Mouse (Mus musculus) gastrocnemius, adult 18-20 months (tissue): ENCODE data around the gene E130208F15Rik. TPM values are rescaled to one million over a fixed set of nuclear protein-coding genes. Genes with fewer than 3 reads are reported as not detected.

ENCODE experiments used
- DNase-seq: peaks from one replicate; pipeline ENCODE4 v3.0.0; 2021; ENCODE audit warnings: low spot score
- total RNA-seq, 2 experiments: library from RNA; stranded (reverse); gene quantifications; 2 replicates each; pipeline ENCODE4 v1.2.3; 2021

The E130208F15Rik gene
- total RNA-seq, 2 experiments from 2014 or later: 0.59 TPM

DNA sequence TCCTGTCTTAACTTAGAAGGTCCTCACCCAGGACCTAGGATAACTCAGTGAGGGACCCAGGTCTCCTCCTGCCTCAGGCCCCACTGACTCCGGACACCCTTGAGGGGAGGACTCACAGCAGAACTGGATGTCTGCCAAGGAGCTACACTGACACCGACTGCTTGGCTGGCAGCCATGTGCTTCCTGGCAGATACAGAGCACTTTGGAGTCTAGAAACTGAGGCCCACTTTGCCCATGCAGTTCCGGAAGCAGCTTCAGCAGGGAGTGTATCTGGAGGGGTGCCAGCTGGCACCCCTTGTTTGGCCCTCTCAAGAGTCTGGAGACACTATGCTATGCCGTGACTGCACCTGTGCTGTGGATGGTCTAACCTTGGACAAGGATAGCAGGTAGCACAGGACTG lies 11.9 kb downstream of the E130208F15Rik start:
- DNase-seq: peak; percentile 41

DNA sequence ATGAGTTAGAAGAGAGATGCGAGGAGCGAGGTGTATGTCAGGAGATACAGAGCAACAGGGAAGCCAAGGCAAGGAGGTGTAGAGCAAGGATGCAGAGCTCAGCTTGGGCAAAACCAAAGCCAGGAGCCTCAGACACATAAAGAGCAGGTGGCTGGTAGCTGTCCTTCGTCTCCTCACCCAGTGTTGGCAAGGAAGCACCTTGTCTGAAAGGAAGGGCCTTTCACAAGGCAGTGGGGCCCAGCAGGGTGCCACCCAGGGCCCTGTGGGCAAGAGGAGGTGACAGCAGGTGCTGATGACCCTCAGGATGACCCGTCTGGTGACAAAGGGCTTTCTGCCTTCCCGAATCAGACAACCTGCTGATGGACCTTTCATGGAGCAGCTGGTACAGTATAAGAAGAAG lies 13.0 kb downstream of the E130208F15Rik start:
- DNase-seq: no peak

DNA sequence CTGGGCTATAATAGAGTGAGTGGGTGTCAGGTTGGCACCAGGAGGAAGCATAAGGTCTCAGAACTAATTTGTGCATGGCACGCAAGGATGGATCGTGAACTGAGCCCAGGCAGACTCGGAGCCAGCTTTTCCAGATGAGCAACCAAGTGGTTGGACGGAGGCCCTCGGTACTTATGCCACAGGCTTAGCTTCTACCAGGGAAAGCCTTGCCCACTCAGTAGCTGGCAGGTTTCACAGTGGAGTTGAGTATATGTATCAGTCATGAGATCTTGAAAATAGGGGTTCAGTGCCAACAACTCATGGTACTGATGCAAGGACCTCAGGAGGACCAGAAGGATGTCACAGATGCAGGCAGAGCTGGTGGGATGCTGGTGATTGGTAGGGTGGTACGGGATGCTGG lies 14.1 kb downstream of the E130208F15Rik start:
- no peak for DNase-seq

DNA sequence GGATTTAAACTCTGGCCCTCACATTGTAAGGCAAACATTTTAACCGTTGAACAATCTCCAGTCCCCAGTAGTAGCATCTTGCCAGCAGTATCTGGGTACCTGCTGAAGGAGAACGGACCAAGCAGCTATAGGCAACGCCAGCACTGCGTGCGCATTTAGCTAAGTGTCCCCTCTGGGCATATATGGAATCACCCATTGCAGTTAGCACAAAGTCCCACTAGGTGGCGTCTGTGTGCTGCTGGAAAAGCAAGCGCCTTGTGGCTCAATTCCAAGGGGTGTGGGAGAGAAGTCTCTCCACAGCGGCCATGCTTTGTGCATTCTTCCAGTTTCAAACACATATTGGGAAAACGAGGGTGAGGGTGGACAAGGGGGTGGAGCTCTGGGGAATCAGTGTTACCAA lies 14.8 kb downstream of the E130208F15Rik start:
- peak; percentile 81 for DNase-seq

DNA sequence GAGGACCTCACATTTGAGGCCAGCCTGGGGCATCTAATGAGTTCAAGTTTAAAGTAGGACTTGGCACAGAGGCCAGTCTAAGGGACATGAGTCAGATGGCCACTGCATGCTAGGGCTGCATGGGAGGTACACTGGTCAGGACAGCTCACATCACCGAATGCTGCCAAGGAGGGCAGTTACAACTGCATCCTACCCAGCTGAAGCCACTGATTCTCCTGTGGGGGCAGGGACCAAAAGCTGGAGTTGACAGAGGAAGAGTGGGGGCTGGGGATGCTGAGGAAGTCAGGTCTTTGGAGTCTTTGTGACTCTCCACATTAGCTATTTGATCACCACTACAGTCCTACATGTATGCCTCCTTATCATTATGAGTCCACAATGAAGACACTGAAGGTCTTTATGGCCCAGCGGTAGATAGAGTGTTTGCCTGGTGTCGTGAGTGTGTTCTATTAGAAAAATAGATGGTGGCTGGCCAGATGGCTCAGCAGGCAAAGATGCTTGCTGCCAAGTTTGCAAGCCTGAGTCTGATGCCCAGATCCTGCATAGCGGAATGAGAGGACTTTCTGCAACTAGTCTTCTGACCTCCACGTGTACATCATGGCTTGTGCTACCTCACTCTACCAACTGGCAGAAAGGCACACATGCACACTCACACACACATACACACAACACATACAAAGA lies 18.0 kb downstream of the E130208F15Rik start:
- no peak for DNase-seq

DNA sequence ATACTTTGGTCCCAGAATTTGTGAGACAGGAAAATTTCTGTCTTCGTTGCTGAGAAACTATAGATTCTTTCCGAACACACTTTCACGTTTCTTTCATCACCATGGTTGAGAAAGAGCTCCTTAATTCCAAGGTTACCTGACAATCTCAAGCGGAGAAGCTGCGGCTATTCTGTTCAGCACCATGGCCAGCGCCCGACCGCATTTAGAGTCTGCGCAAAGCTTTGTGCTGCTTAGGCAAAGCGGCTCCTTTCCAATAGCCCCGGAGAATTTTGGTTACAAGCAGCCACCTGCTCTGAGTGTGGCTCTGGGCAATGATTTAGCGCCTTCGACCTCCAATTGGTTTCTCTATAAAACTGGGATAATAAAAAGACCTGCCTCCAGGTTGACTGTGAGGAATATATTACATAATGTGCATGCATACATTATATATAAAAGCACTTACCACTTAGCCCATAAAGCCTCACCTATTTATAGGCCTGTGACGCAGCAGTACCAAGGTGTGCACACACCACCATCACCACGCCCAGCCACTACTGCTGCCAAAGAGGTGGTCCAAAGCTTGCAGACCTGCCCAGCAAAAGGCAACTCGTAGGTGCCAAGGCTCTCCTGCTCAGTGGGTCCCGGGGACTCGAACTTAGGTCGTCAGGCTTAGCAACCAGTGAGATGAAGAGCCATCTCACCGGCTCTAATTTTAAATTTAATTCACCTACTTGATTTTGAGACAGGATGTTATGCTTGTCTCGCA lies 25.3 kb downstream of the E130208F15Rik start:
- peak; percentile 52 for DNase-seq

DNA sequence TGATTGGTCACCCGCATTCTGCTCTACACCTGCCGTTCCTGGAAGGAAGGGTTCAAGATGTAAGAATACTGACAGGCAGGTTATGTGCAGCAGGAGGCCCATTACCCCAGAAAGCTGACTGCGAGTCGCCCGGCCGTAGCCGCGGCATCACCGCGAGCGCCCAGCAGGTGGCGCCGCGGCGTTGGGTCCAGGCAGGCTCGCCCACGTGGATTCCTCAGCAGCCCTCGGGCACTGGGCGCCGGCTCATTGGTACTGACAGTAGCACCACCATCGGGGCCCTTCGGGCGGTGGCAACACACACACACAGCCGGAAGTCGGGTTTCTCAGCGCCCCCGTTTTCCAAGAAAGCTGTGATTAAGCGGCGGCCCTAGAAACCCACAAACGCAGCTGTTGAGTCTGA lies 26.3 kb downstream of the E130208F15Rik start:
- peak; percentile 35 for DNase-seq

DNA sequence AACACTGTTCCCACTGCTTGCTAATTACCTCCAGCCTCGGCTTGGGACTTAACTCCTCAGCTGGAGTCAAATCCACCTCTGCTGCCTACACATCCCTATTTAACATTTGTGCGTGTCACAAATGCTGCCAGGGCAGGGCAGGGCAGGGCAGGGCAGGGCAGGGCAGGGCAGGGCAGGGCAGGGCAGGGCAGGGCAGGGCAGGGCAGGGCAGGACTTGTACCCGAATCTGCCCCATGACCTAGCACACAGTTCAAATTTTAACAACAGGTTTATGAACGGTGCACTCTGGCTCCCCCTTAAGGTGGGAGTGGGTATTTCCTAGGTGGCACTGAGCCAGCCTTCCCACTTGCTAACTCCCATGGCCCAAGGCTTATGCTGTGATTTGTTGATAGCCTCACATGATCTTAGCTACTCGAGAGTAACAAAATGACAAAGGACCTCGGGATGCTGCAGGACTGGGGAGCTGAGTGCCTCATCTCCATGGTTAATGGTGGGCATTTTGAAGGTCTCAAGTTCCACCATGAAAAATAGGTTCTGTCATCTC lies 31.8 kb downstream of the E130208F15Rik start:
- peak; percentile 78 for DNase-seq

DNA sequence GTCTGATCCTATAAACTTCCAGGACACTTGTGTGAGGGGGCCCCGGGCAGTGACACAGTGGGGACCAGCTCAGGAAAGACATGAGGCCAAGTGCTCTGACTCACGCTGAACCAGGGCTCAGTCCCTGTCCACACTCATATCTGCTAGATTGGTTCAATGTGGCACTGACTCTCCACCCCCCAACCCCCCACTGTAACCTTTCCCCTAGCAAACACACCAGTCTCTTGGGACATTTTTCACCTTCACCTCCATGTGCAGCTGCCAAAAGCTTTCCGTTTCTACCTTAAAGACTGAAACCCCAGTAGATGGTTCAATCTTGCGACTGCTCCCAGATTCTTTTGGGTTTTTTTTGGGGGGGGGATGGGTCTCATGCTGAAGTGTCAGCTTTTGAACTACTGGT lies 32.5 kb downstream of the E130208F15Rik start:
- no peak for DNase-seq

DNA sequence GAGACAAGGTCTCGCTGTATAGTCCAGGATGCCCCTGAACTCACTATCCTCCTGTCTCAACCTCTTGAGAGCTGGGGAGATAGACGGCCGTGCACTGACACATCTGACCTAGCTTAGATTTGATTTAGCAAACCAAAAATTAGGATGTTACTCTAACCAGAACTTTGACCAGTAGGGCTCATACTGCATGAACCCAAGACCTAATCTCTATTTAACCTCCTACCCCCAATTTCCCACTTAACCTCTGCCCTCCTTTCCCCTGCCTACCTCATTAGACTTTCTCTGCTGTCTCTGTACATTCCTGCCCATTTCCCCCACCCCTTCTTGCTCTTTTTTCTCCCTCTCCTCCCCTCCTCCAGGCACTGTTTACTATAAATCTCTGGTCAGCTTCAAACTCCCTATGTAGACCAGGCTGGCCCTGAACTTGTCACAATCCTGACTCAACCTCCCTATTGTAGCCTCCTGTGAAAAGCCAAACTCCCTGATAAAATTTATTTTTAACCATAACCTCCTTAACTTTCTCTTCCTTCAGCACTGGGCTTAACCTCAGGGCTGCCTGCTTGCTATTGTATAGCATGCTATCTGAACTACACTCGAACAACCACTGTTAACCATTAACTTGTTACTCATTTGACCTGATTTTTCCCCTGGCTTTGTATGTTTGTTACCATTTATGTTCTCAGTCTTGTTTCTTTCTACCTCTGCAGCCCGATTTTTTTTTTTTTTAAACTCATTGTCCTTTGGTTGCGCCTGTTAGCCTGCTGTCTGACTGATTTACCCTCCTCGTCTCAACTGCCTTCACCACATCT lies 37.0 kb downstream of the E130208F15Rik start:
- no peak for DNase-seq

DNA sequence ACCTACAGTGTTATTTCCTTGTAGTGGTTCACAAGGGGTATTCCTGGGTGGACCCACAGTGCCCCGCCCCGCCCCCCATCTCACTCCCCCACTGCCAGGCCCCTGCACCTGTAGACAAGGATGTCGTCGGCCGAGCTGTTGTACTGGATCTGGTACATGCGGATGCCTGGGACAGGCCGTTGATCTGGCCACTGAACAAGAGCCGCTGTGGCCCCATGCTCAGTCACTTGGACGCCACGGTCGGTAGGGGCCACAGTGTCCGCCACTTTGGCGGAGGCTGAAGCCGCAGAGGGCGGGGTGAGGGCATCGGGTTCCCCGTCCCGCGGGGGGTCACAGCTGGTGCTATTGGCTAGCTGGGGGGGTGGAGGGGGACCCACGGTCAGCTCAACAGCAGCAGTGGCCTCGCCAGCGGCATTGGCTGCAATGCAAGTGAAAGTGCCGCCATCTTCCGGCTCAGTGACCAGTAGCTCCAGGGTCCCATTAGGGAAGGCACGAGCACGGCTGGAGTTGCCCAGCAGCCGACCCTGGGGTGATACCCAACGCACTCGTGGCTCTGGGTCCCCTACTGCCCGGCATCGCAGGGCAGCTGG lies 37.8 kb downstream of the E130208F15Rik start:
- DNase-seq: no peak

DNA sequence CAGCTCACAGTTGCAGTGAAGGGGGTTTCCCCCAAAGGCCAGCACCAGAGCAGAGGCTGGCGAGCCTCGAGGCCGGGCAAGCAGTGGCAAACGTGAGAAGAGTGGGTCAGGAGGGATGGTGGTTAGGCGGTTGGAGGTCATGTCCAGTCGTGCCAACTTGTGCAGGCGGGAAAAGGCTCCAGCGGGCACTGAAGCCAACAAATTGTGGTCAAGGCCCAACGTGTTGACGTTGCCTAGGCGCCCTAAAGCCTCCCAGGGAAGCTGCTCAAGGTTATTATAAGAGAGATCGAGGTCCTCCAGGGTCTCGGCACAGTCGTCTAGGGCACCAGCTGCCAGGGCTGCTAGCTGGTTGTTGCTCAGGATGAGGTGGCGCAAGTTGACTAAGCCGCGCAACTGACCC lies 38.5 kb downstream of the E130208F15Rik start:
- DNase-seq: no peak

DNA sequence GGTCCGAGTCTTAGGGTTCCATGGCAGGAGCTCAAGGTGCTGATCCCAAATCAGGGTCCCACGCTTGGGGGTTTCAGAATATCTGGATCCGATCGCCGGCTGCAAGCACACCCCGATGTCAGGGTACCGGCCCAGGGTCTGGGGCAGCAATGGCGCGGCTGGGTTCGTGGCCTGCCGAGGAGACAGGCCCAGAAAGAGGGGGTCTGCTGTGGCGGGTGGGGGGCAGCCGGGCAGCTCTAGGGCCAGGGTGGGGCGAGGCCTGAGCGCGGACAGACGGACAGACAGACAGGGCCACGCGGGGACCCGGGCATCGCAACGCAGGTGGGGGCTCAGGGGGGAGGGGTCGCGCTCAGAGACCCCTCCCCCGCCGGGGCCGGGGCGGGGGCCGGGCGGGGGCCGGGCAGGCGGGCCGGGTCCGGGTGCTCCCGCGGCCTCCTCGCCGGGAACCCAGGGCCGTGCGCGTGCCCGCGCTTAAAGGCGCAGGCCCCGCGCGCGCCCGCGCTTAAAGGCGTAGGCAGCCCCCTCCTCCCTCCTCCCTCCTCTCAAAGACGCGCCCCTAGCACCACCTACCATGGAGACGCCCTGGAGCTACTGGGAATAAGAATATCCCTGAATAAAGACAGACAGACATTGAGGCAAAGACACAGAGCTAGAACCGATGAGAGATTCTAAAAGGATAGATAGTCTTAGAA lies 41.3 kb downstream of the E130208F15Rik start, which contains the start of gene Lrfn3:
Gene Lrfn3 (minus strand): TSS at position 121 of the 692 bp plus-strand sequence.
- DNase-seq: peak; percentile 29

DNA sequence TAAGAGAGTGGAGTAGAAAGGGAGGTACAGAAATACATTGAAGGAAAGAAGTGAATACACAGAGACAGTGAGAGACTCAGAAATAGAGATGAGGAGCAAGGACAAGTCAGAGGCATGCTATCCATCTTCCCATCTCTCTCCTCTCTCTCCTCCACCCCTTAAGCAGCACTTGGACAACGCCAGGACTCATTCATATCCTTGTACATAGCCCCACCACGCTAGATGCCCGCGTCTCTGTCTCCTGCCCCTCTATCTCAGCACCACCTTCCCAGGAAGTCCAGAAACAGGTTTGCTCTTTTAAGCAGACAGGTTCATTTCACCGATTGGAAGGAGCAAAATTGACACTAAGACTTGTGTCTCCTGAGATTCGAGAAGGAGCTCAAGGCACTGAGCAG lies 41.8 kb downstream of the E130208F15Rik start:
- no peak for DNase-seq

DNA sequence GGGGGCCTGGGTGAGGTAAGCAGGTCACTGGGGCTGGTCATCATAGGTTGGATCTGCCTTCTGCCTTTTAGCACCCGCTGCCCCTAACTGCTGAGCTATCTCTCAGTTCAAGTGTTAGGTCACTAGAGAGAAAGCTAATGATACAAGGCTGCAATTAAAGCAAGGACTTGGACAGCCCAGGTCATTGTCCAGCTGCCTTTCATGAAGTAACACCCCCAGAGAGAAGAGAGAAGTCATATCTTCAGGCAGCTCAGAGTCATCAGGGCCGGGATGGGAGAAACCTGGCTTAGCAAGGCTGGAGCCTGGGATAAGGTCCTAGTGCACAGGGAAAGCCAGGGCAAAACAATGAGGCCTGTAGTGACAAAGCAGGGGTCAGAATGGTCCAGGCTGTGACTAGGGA lies 45.9 kb downstream of the E130208F15Rik start:
- no peak for DNase-seq

Other genes starting within 250 kb of the E130208F15Rik start
- gene Zfp82, start 248.8 kb upstream of the E130208F15Rik start, total RNA-seq: 1 to 10 TPM; 1.6 to 2.7 TPM
- gene Gm26920, start 231.3 kb upstream of the E130208F15Rik start, total RNA-seq: not detected
- 1 to 10 TPM; 2.2 to 3.4 TPM for gene Zfp566, start 231.2 kb upstream of the E130208F15Rik start, total RNA-seq
- 10 to 100 TPM; 33.3 to 37.9 TPM for gene Zfp260, start 227.0 kb upstream of the E130208F15Rik start, total RNA-seq
- 1 to 10 TPM; 1.3 TPM for gene Zfp382, start 199.8 kb upstream of the E130208F15Rik start, total RNA-seq
- 10 to 100 TPM; 24.7 to 28.7 TPM for gene Zfp146, start 152.0 kb upstream of the E130208F15Rik start, total RNA-seq
- gene Cox7a1, start 137.6 kb upstream of the E130208F15Rik start, total RNA-seq: 100 to 1,000 TPM; 938 to 989 TPM
- 100 to 1,000 TPM; 198 to 205 TPM for gene Capns1, start 122.9 kb upstream of the E130208F15Rik start, total RNA-seq
- gene Polr2i, start 89.8 kb upstream of the E130208F15Rik start, total RNA-seq: 10 to 100 TPM; 57.1 to 57.7 TPM
- gene Tbcb, start 89.5 kb upstream of the E130208F15Rik start, total RNA-seq: 10 to 100 TPM; 29.6 to 31.9 TPM
- not detected for gene Ovol3, start 86.0 kb upstream of the E130208F15Rik start, total RNA-seq
- not detected for gene Thap8, start 41.6 kb upstream of the E130208F15Rik start, total RNA-seq
- 1 to 10 TPM; 2.0 to 2.2 TPM for gene Wdr62, start 41.3 kb upstream of the E130208F15Rik start, total RNA-seq
- gene Clip3, start 30.0 kb upstream of the E130208F15Rik start, total RNA-seq: 1 to 10 TPM; 3.2 to 4.3 TPM
- 10 to 100 TPM; 20.6 to 24.6 TPM for gene Alkbh6, start 13.0 kb upstream of the E130208F15Rik start, total RNA-seq
- 1 to 10 TPM; 2.0 to 2.1 TPM for gene Syne4, start 6.9 kb upstream of the E130208F15Rik start, total RNA-seq
- gene Sdhaf1, start 2.2 kb downstream of the E130208F15Rik start, total RNA-seq: 1 to 10 TPM; 6.5 to 7.6 TPM
- gene Lrfn3, start 41.0 kb downstream of the E130208F15Rik start, total RNA-seq: 1 to 10 TPM; 4.7 to 5.3 TPM
- gene Tyrobp, start 92.0 kb downstream of the E130208F15Rik start, total RNA-seq: 1 to 10 TPM; 3.3 to 6.3 TPM
- gene Hcst, start 98.1 kb downstream of the E130208F15Rik start, total RNA-seq: not detected
- under 1 TPM in 1 of 2 experiments, not detected in 1; 0.11 TPM for gene Nfkbid, start 100.0 kb downstream of the E130208F15Rik start, total RNA-seq
- 1 to 10 TPM in 1 of 2 experiments, under 1 TPM in 1; 0.82 to 1.4 TPM for gene Aplp1, start 123.8 kb downstream of the E130208F15Rik start, total RNA-seq
- not detected for gene Kirrel2, start 135.9 kb downstream of the E130208F15Rik start, total RNA-seq
- not detected for gene Nphs1, start 136.6 kb downstream of the E130208F15Rik start, total RNA-seq
- gene Prodh2, start 171.9 kb downstream of the E130208F15Rik start, total RNA-seq: not detected
- under 1 TPM; 0.27 to 0.47 TPM for gene Arhgap33, start 213.3 kb downstream of the E130208F15Rik start, total RNA-seq
- gene Hspb6, start 230.4 kb downstream of the E130208F15Rik start, total RNA-seq: 1,000 to 10,000 TPM; 1,641 to 2,096 TPM
- gene Proser3, start 230.6 kb downstream of the E130208F15Rik start, total RNA-seq: 1 to 10 TPM; 5.1 to 8.0 TPM
- 1 to 10 TPM; 8.7 to 9.0 TPM for gene Lin37, start 238.1 kb downstream of the E130208F15Rik start, total RNA-seq
- gene U2af1l4, start 241.6 kb downstream of the E130208F15Rik start, total RNA-seq: 10 to 100 TPM; 50.9 to 53.6 TPM
- gene Gm49396, start 241.6 kb downstream of the E130208F15Rik start, total RNA-seq: 1 to 10 TPM; 1.0 to 1.3 TPM
- 100 to 1,000 TPM; 122 to 132 TPM for gene Psenen, start 241.9 kb downstream of the E130208F15Rik start, total RNA-seq
- gene Igflr1, start 243.7 kb downstream of the E130208F15Rik start, total RNA-seq: 1 to 10 TPM in 1 of 2 experiments, under 1 TPM in 1; 0.82 to 1.4 TPM